Mouse (Mus musculus) megakaryocyte progenitor cell, adult 5-6 weeks (primary cell): ENCODE data around the gene Prc1. TPM values are rescaled to one million over a fixed set of nuclear protein-coding genes. Genes with fewer than 3 reads are reported as not detected.
"Not testable (repeated sequence)": the region's sequence is repeated elsewhere in the genome, so short reads cannot be mapped to it uniquely, and the experiment has no call there.

Experiments used
- ATAC-seq: replicated peaks from 2 replicates; pipeline ENCODE4 v1.8.0; 2016; ENCODE audit warnings: mild to moderate bottlenecking, moderate TSS enrichment, inconsistent platforms; ENCODE audit not compliant: poor library complexity
- total RNA-seq, 2 experiments: library from RNA; stranded (forward) in 1 of 2; stranded (reverse) in 1 of 2; fragments of 157-497, 149-512 nt in 1 of 2; fragments of 200-1000 nt in 1 of 2; gene quantifications; 2 replicates each; pipeline versions ENCODE4 v1.2.3 to v1.2.4; 2015 to 2017

Gene Prc1
- total RNA-seq, 2 experiments from 2014 or later = 94.9 to 152 TPM

- ATAC-seq = no peak
These were observed 10.9 kb upstream of the Prc1 start for GRCm38 (mm10) chr7:80283226-80283918.

GRCm38 (mm10) chr7:80284391-80284790, 9.9 kb upstream of the Prc1 start:
- ATAC-seq = no peak

- no peak for ATAC-seq
These were observed 8.5 kb upstream of the Prc1 start for GRCm38 (mm10) chr7:80285725-80286124.

- ATAC-seq = no peak
These were observed 6.5 kb upstream of the Prc1 start for GRCm38 (mm10) chr7:80287736-80288135.

GRCm38 (mm10) chr7:80294764-80295648, 756 bp downstream of the Prc1 start:
- peak; percentile 2; the same call in 1 of the 2 replicates for ATAC-seq

GRCm38 (mm10) chr7:80296462-80296861, 2.2 kb downstream of the Prc1 start:
- ATAC-seq = no peak

GRCm38 (mm10) chr7:80297041-80297440, 2.8 kb downstream of the Prc1 start:
- ATAC-seq = no peak

- no peak for ATAC-seq
These were observed 4.5 kb downstream of the Prc1 start for GRCm38 (mm10) chr7:80298754-80299153.

- ATAC-seq = no peak
These were observed 5.3 kb downstream of the Prc1 start for GRCm38 (mm10) chr7:80299568-80299967.

- ATAC-seq = peak; percentile 46; the same call in 1 of the 2 replicates
These were observed 7.3 kb downstream of the Prc1 start for GRCm38 (mm10) chr7:80301522-80301921.

GRCm38 (mm10) chr7:80307766-80308165, 13.5 kb downstream of the Prc1 start:
- ATAC-seq = 0 out of 2 replicates have a peak, but pooled peaks have one; percentile 26

GRCm38 (mm10) chr7:80310771-80311170, 16.5 kb downstream of the Prc1 start:
- ATAC-seq = no peak

GRCm38 (mm10) chr7:80315733-80316132, 21.5 kb downstream of the Prc1 start:
- ATAC-seq = no peak

GRCm38 (mm10) chr7:80317439-80318115, 23.3 kb downstream of the Prc1 start:
- peak; percentile 47; the same call in 1 of the 2 replicates for ATAC-seq

GRCm38 (mm10) chr7:80318670-80319069, 24.4 kb downstream of the Prc1 start:
- no peak for ATAC-seq

GRCm38 (mm10) chr7:80319846-80320496, 25.7 kb downstream of the Prc1 start:
- ATAC-seq = no peak

- no peak for ATAC-seq
These were observed 29.1 kb downstream of the Prc1 start for GRCm38 (mm10) chr7:80323336-80323735.

- peak; percentile 94 for ATAC-seq
These were observed 30.0 kb downstream of the Prc1 start, which contains the start of gene Rccd1 for GRCm38 (mm10) chr7:80324043-80324815. Gene Rccd1, minus strand, starts transcription at chr7:80324454.

GRCm38 (mm10) chr7:80324816-80325119, 30.5 kb downstream of the Prc1 start:
- ATAC-seq = not testable (repeated sequence)

- ATAC-seq = no peak
These were observed 31.1 kb downstream of the Prc1 start for GRCm38 (mm10) chr7:80325292-80325868.
